Mouse (Mus musculus) MEL (cell line): ENCODE measurements around the gene Rtn4rl2. TPM values are rescaled to one million over a fixed set of nuclear protein-coding genes. Genes with fewer than 3 reads are reported as not detected.

Experiments used
- DNase-seq: peaks from one replicate; pipeline ENCODE4 v3.0.0; 2011; ENCODE audit warnings: low read depth, low spot score
- H3K27ac ChIP-seq: 2 replicates; pipeline ENCODE4 v1.5.1; 2012; ENCODE audit warnings: low read depth, mild to moderate bottlenecking, control low read depth, low read length, moderate library complexity; ENCODE audit not compliant: control insufficient read depth
- H3K27me3 ChIP-seq, 2 experiments: fragments of 150-350 bp in 1 of 2; sonication (generic) in 1 of 2; 2 replicates each; pipeline ENCODE4 v1.6.1; 2012; ENCODE audit warnings: low read length in 2 of 2, mild to moderate bottlenecking in 2 of 2, improper control_type of control experiment in 1 of 2, moderate library complexity in 1 of 2; ENCODE audit not compliant: insufficient read depth in 2 of 2, control insufficient read depth in 1 of 2
- H3K36me3 ChIP-seq, 2 experiments: 2 replicates each; pipeline ENCODE4 v1.6.1; 2012 to 2014; ENCODE audit warnings: low read length in 2 of 2, improper control_type of control experiment in 1 of 2, inconsistent platforms in 1 of 2, mild to moderate bottlenecking in 1 of 2; ENCODE audit not compliant: insufficient read depth in 2 of 2, control insufficient read depth in 1 of 2
- H3K4me1 ChIP-seq, 2 experiments: fragments of 150-350 bp in 1 of 2; sonication (generic) in 1 of 2; 2 replicates each; pipeline ENCODE4 v1.6.1; 2012; ENCODE audit warnings: low read length in 2 of 2, improper control_type of control experiment in 1 of 2, mild to moderate bottlenecking in 1 of 2; ENCODE audit not compliant: insufficient read depth in 2 of 2, control insufficient read depth in 1 of 2
- H3K4me3 ChIP-seq, 2 experiments: fragments of 150-350 bp in 1 of 2; sonication (generic) in 1 of 2; 2 replicates each; pipeline ENCODE4 v1.5.1; 2012; ENCODE audit warnings: low read depth in 2 of 2, low read length in 2 of 2, mild to moderate bottlenecking in 2 of 2, moderate library complexity in 2 of 2, control low read depth in 1 of 2, improper control_type of control experiment in 1 of 2; ENCODE audit not compliant: control insufficient read depth in 1 of 2, insufficient read depth in 1 of 2
- H3K79me2 ChIP-seq: 2 replicates; pipeline ENCODE4 v1.6.1; 2012; ENCODE audit warnings: mild to moderate bottlenecking, low read length, moderate library complexity; ENCODE audit not compliant: control insufficient read depth, poor library complexity, insufficient read depth
- H3K9ac ChIP-seq: 2 replicates; pipeline ENCODE4 v1.6.1; 2012; ENCODE audit warnings: low read depth, mild to moderate bottlenecking, control low read depth, low read length, moderate library complexity; ENCODE audit not compliant: control insufficient read depth, poor library complexity, severe bottlenecking
- H3K9me3 ChIP-seq: fragments of 150-350 bp; sonication (generic); replicated peaks from 2 replicates; pipeline ENCODE4 v1.6.1; 2012; ENCODE audit warnings: mild to moderate bottlenecking, low read length, improper control_type of control experiment, moderate library complexity; ENCODE audit not compliant: insufficient read depth
- BHLHE40 ChIP-seq: IDR thresholded peaks from 2 replicates; pipeline ENCODE4 v1.6.1; 2012; ENCODE audit warnings: low read depth, mild to moderate bottlenecking, inconsistent platforms, low read length, improper control_type of control experiment, borderline replicate concordance
- CHD1 ChIP-seq: IDR thresholded peaks from 2 replicates; pipeline ENCODE4 v1.6.1; 2012; ENCODE audit warnings: low read depth, mild to moderate bottlenecking, inconsistent platforms, low read length, improper control_type of control experiment
- CHD2 ChIP-seq: IDR thresholded peaks from 2 replicates; pipeline ENCODE4 v1.6.1; 2011; ENCODE audit warnings: low read length, improper control_type of control experiment
- CTCF ChIP-seq, 3 experiments: IDR thresholded peaks in 2 of 3; conservative IDR thresholded peaks in 1 of 3; 2 replicates each; pipeline ENCODE4 v1.5.1; 2011 to 2012; ENCODE audit warnings: low read length in 3 of 3, low read depth in 2 of 3, mild to moderate bottlenecking in 2 of 3, improper control_type of control experiment in 1 of 3, inconsistent platforms in 1 of 3, mixed read lengths in 1 of 3, moderate library complexity in 1 of 3; ENCODE audit not compliant: control insufficient read depth in 1 of 3, insufficient read depth in 1 of 3, poor library complexity in 1 of 3, severe bottlenecking in 1 of 3
- E2F4 ChIP-seq: IDR thresholded peaks from 2 replicates; pipeline ENCODE4 v1.6.1; 2011; ENCODE audit warnings: low read depth, low read length, improper control_type of control experiment, borderline replicate concordance
- ETS1 ChIP-seq: IDR thresholded peaks from 2 replicates; pipeline ENCODE4 v1.6.1; 2012; ENCODE audit warnings: low read depth, mild to moderate bottlenecking, inconsistent platforms, low read length, improper control_type of control experiment, moderate library complexity
- GABPA ChIP-seq: IDR thresholded peaks from 2 replicates; pipeline ENCODE4 v1.6.1; 2012; ENCODE audit warnings: low read depth, mild to moderate bottlenecking, inconsistent platforms, low read length, improper control_type of control experiment, moderate library complexity
- GATA1 ChIP-seq: IDR thresholded peaks from 2 replicates; pipeline ENCODE4 v1.6.1; 2011; ENCODE audit warnings: low read depth, low read length, improper control_type of control experiment
- HCFC1 ChIP-seq: IDR thresholded peaks from 2 replicates; pipeline ENCODE4 v1.6.1; 2012; ENCODE audit warnings: low read depth, mild to moderate bottlenecking, inconsistent platforms, low read length, improper control_type of control experiment, moderate library complexity
- JUND ChIP-seq: IDR thresholded peaks from 2 replicates; pipeline ENCODE4 v1.6.1; 2011; ENCODE audit warnings: low read depth, mild to moderate bottlenecking, improper control_type of control experiment, low read length
- KAT2A ChIP-seq: conservative IDR thresholded peaks from 2 replicates; pipeline ENCODE4 v1.6.1; 2012; ENCODE audit warnings: low read depth, low read length, improper control_type of control experiment, inconsistent platforms
- MAFK ChIP-seq: IDR thresholded peaks from 2 replicates; pipeline ENCODE4 v1.6.1; 2011; ENCODE audit warnings: low read depth, mild to moderate bottlenecking, low read length, improper control_type of control experiment, borderline replicate concordance
- MAX ChIP-seq: IDR thresholded peaks from 2 replicates; pipeline ENCODE4 v1.6.1; 2011; ENCODE audit warnings: low read length, improper control_type of control experiment
- MAZ ChIP-seq: IDR thresholded peaks from 2 replicates; pipeline ENCODE4 v1.6.1; 2012; ENCODE audit warnings: low read depth, mild to moderate bottlenecking, inconsistent platforms, low read length, improper control_type of control experiment
- MEF2A ChIP-seq: IDR thresholded peaks from 2 replicates; pipeline ENCODE4 v1.6.1; 2014; ENCODE audit warnings: low read depth, mild to moderate bottlenecking, inconsistent platforms, low read length, improper control_type of control experiment; ENCODE audit not compliant: poor library complexity, insufficient replicate concordance, severe bottlenecking; ENCODE audit errors: extremely low read depth
- MYB ChIP-seq: IDR thresholded peaks from 2 replicates; pipeline ENCODE4 v1.6.1; 2011; ENCODE audit warnings: mild to moderate bottlenecking, low read depth, low read length, improper control_type of control experiment
- MYC ChIP-seq: IDR thresholded peaks from 2 replicates; pipeline ENCODE4 v1.6.1; 2011; ENCODE audit warnings: low read depth, mild to moderate bottlenecking, low read length, improper control_type of control experiment, moderate library complexity
- NELFE ChIP-seq: IDR thresholded peaks from 2 replicates; pipeline ENCODE4 v1.6.1; 2011; ENCODE audit warnings: low read depth, low read length, improper control_type of control experiment
- NRF1 ChIP-seq: IDR thresholded peaks from 2 replicates; pipeline ENCODE4 v1.6.1; 2014; ENCODE audit warnings: low read depth, mild to moderate bottlenecking, inconsistent platforms, low read length, improper control_type of control experiment, moderate library complexity; ENCODE audit not compliant: poor library complexity, insufficient read depth, severe bottlenecking
- POLR2A ChIP-seq, 2 experiments: IDR thresholded peaks; 2 replicates each; pipeline ENCODE4 v1.6.1; 2011 to 2012; ENCODE audit warnings: low read length in 2 of 2, mild to moderate bottlenecking in 2 of 2, control low read depth in 1 of 2, improper control_type of control experiment in 1 of 2, low read depth in 1 of 2, moderate library complexity in 1 of 2; ENCODE audit not compliant: control insufficient read depth in 1 of 2, insufficient read depth in 1 of 2, poor library complexity in 1 of 2
- POLR2AphosphoS2 ChIP-seq: IDR thresholded peaks from 2 replicates; pipeline ENCODE4 v1.6.1; 2011; ENCODE audit warnings: low read length, improper control_type of control experiment
- RAD21 ChIP-seq: IDR thresholded peaks from 2 replicates; pipeline ENCODE4 v1.6.1; 2011; ENCODE audit warnings: mild to moderate bottlenecking, low read depth, low read length, improper control_type of control experiment
- RCOR1 ChIP-seq: IDR thresholded peaks from 2 replicates; pipeline ENCODE4 v1.6.1; 2012; ENCODE audit warnings: low read depth, mild to moderate bottlenecking, inconsistent platforms, low read length, improper control_type of control experiment
- SIN3A ChIP-seq: IDR thresholded peaks from 2 replicates; pipeline ENCODE4 v1.6.1; 2012; ENCODE audit warnings: low read length, improper control_type of control experiment, inconsistent platforms
- SMC3 ChIP-seq: IDR thresholded peaks from 2 replicates; pipeline ENCODE4 v1.6.1; 2011; ENCODE audit warnings: low read depth, low read length, improper control_type of control experiment
- TAL1 ChIP-seq: IDR thresholded peaks from 2 replicates; pipeline ENCODE4 v1.6.1; 2012; ENCODE audit warnings: mild to moderate bottlenecking, inconsistent platforms, low read length, moderate library complexity, mixed read lengths
- TBP ChIP-seq: IDR thresholded peaks from 2 replicates; pipeline ENCODE4 v1.8.0; 2011; ENCODE audit warnings: low read depth, low read length, improper control_type of control experiment
- TCF12 ChIP-seq: IDR thresholded peaks from 2 replicates; pipeline ENCODE4 v1.6.1; 2014; ENCODE audit warnings: low read depth, mild to moderate bottlenecking, inconsistent platforms, low read length, improper control_type of control experiment, moderate library complexity
- UBTF ChIP-seq: IDR thresholded peaks from 2 replicates; pipeline ENCODE4 v1.6.1; 2012; ENCODE audit warnings: low read depth, mild to moderate bottlenecking, inconsistent platforms, low read length, improper control_type of control experiment, moderate library complexity, borderline replicate concordance; ENCODE audit not compliant: insufficient read depth
- USF1 ChIP-seq: IDR thresholded peaks from 2 replicates; pipeline ENCODE4 v1.6.1; 2014; ENCODE audit warnings: low read depth, mild to moderate bottlenecking, inconsistent platforms, low read length, improper control_type of control experiment, moderate library complexity
- USF2 ChIP-seq, 2 experiments: IDR thresholded peaks; 2 replicates each; pipeline ENCODE4 v1.6.1; 2011 to 2012; ENCODE audit warnings: improper control_type of control experiment in 2 of 2, low read length in 2 of 2, borderline replicate concordance in 1 of 2, inconsistent platforms in 1 of 2, low read depth in 1 of 2, mild to moderate bottlenecking in 1 of 2; ENCODE audit not compliant: insufficient read depth in 1 of 2
- ZKSCAN1 ChIP-seq: IDR thresholded peaks from 2 replicates; pipeline ENCODE4 v1.6.1; 2012; ENCODE audit warnings: low read depth, mild to moderate bottlenecking, inconsistent platforms, low read length, improper control_type of control experiment, moderate library complexity
- ZMIZ1 ChIP-seq: IDR thresholded peaks from 2 replicates; pipeline ENCODE4 v1.6.1; 2012; ENCODE audit warnings: low read depth, mild to moderate bottlenecking, inconsistent platforms, low read length, improper control_type of control experiment, moderate library complexity
- ZNF384 ChIP-seq: IDR thresholded peaks from 2 replicates; pipeline ENCODE4 v1.6.1; 2012; ENCODE audit warnings: low read depth, mild to moderate bottlenecking, inconsistent platforms, low read length, improper control_type of control experiment
- polyA plus RNA-seq, 2 experiments: library from polyadenylated mRNA; stranded (reverse) in 1 of 2; unstranded in 1 of 2; fragments of >175 nt in 1 of 2; fragments of >200 nt in 1 of 2; gene quantifications; 2 replicates each; pipeline versions ENCODE4 v1.2.1 to v1.2.4; 2012; ENCODE audit warnings: low replicate concordance in 2 of 2, low read depth in 1 of 2; ENCODE audit not compliant: insufficient read length in 2 of 2, insufficient read depth in 1 of 2, missing spikeins in 1 of 2
- total RNA-seq: library from RNA; depleted of rRNA; stranded (reverse); fragments of 300-350 nt; gene quantifications from 2 replicates; pipeline ENCODE4 v1.2.3, GENCODE M21; 2012

Gene Rtn4rl2
- total and polyA plus RNA-seq, 3 experiments = 0.12 to 1.1 TPM; not detected in 1

GRCm38 (mm10) chr2:84838993-84839980 lies 47.2 kb downstream of the Rtn4rl2 start:
- Histone ChIP-seq H3K9me3 (no peaks in the 10 kb centered on the region), H3K27me3 (no peaks in the 10 kb centered on the region), H3K4me1 (peaks cover 14 to 21% of the 10 kb centered on the region in 2 experiments), H3K9ac (peak overlapping the region; percentile 88), H3K79me2 (peaks cover 44% of the 10 kb centered on the region), H3K27ac (peak overlapping the region; percentile 91), H3K36me3 (peaks cover 0 to 23% of the 10 kb centered on the region in 2 experiments; a peak in 3 of 4 replicates), H3K4me3 (peak overlapping the region; percentile 78 to 96)
- peak; percentile 87 for DNase-seq
- TF ChIP-seq GATA1 (peak; percentile 62), BHLHE40 (peak; percentile 85), MYB (no peak), JUND (no peak), RCOR1 (0 out of 2 replicates have a peak, but pooled peaks have one; percentile 38), TAL1 (no peak), SIN3A (peak; percentile 93), RAD21 (no peak), MEF2A (0 out of 2 replicates have a peak, but pooled peaks have one; percentile 34), USF1 (peak; percentile 96), E2F4 (no peak), TCF12 (peak; percentile 62; the same call in 1 of the 2 replicates), GABPA (no peak), ZMIZ1 (peak; percentile 36; the same call in 1 of the 2 replicates), USF2 (IDR thresholded peaks at IDR 0.05; ENCODE audit: borderline replicate concordance in 1 of 2, insufficient read depth in 1 of 2, low read depth in 1 of 2, low read length in 2 of 2) (peak; percentile 27 to 84; a peak in 3 of 4 replicates), CTCF (IDR thresholded peaks at IDR 0.05 in 2 of 3, conservative IDR thresholded peaks at IDR 0.05 in 1 of 3; ENCODE audit: control insufficient read depth in 1 of 3, insufficient read depth in 1 of 3, low read depth in 2 of 3, low read length in 3 of 3, poor library complexity in 1 of 3, severe bottlenecking in 1 of 3) (no peak), MAX (peak; percentile 92), MYC (no peak), POLR2AphosphoS2 (peak; percentile 75), NELFE (peak; percentile 78), UBTF (no peak), ZNF384 (no peak), TBP (peak; percentile 77), MAFK (no peak), KAT2A (no peak), NRF1 (no peak; the same call in 1 of the 2 replicates), POLR2A (IDR thresholded peaks at IDR 0.05; ENCODE audit: control insufficient read depth in 1 of 2, insufficient read depth in 1 of 2, low read depth in 1 of 2, low read length in 2 of 2, poor library complexity in 1 of 2) (peak; percentile 47 to 77; a peak in 3 of 4 replicates), ETS1 (peak; percentile 62), HCFC1 (peak; percentile 55; the same call in 1 of the 2 replicates), ZKSCAN1 (no peak), MAZ (peak; percentile 78; the same call in 1 of the 2 replicates), CHD1 (peak; percentile 64; the same call in 1 of the 2 replicates), CHD2 (no peak), SMC3 (no peak)
